Mouse (Mus musculus): ENCODE measurements around the gene Lamc3. TPM values are rescaled to one million over a fixed set of nuclear protein-coding genes. Genes with fewer than 3 reads are reported as not detected.

Gene Lamc3
- polyA plus RNA-seq, 1 experiment from 2014 or later, result 0.48 TPM

- Histone ChIP-seq H3K4me1 (replicated peaks; ENCODE audit: control insufficient read depth, insufficient read depth, low read length) (no peaks in the 10 kb centered on the region), H3K27ac (ENCODE audit: low read depth, low read length) (no peak overlapping the region), H3K9ac (ENCODE audit: low read depth, low read length) (no peak overlapping the region), H3K27me3 (replicated peaks; ENCODE audit: control insufficient read depth, insufficient read depth, low read length) (no peaks in the 10 kb centered on the region), H3K9me3 (ENCODE audit: control insufficient read depth, low read length) (no peaks in the 10 kb centered on the region), H3K4me3 (ENCODE audit: low read depth, low read length) (no peak overlapping the region), H3K4me2 (no peak overlapping the region), H3K36me3 (ENCODE audit: control insufficient read depth, insufficient read depth, low read length) (peaks cover 67% of the 10 kb centered on the region)
- DNase-seq (ENCODE audit: low spot score) (no peak), ATAC-seq (replicated peaks; ENCODE audit: low FRiP score) (no peak)
- 95% methylated on average over 1 of the region's 1 CpGs for WGBS
These were observed 100.7 kb downstream of the Lamc3 start for GRCm38 (mm10) chr2:31987774-31988173.

- no peak overlapping the region for H3K27ac ChIP-seq (ENCODE audit: low read depth, low read length)
- H3K27me3 ChIP-seq (replicated peaks; ENCODE audit: control insufficient read depth, insufficient read depth, low read length), result no peaks in the 10 kb centered on the region
- DNase-seq (ENCODE audit: low spot score), result no peak
- ATAC-seq (replicated peaks; ENCODE audit: low FRiP score), result no peak
- no peak overlapping the region for H3K4me2 ChIP-seq
- no peaks in the 10 kb centered on the region for H3K4me1 ChIP-seq (replicated peaks; ENCODE audit: control insufficient read depth, insufficient read depth, low read length)
- WGBS, result 84% methylated on average over 4 of the region's 4 CpGs
- peaks cover 58% of the 10 kb centered on the region for H3K36me3 ChIP-seq (ENCODE audit: control insufficient read depth, insufficient read depth, low read length)
- H3K4me3 ChIP-seq (ENCODE audit: low read depth, low read length), result no peak overlapping the region
- H3K9ac ChIP-seq (ENCODE audit: low read depth, low read length), result no peak overlapping the region
- no peaks in the 10 kb centered on the region for H3K9me3 ChIP-seq (ENCODE audit: control insufficient read depth, low read length)
These were observed 103.9 kb downstream of the Lamc3 start for GRCm38 (mm10) chr2:31990961-31991360.

GRCm38 (mm10) chr2:31994896-31995295, 107.8 kb downstream of the Lamc3 start:
- DNase-seq (ENCODE audit: low spot score) (no peak), ATAC-seq (replicated peaks; ENCODE audit: low FRiP score) (no peak)
- Histone ChIP-seq H3K27me3 (replicated peaks; ENCODE audit: control insufficient read depth, insufficient read depth, low read length) (no peaks in the 10 kb centered on the region), H3K27ac (ENCODE audit: low read depth, low read length) (no peak overlapping the region), H3K9me3 (ENCODE audit: control insufficient read depth, low read length) (no peaks in the 10 kb centered on the region), H3K4me3 (ENCODE audit: low read depth, low read length) (no peak overlapping the region), H3K4me2 (no peak overlapping the region), H3K4me1 (replicated peaks; ENCODE audit: control insufficient read depth, insufficient read depth, low read length) (no peaks in the 10 kb centered on the region), H3K9ac (ENCODE audit: low read depth, low read length) (no peak overlapping the region), H3K36me3 (ENCODE audit: control insufficient read depth, insufficient read depth, low read length) (peaks cover 60% of the 10 kb centered on the region)
- WGBS, result 92% methylated on average over 9 of the region's 9 CpGs

DNA sequence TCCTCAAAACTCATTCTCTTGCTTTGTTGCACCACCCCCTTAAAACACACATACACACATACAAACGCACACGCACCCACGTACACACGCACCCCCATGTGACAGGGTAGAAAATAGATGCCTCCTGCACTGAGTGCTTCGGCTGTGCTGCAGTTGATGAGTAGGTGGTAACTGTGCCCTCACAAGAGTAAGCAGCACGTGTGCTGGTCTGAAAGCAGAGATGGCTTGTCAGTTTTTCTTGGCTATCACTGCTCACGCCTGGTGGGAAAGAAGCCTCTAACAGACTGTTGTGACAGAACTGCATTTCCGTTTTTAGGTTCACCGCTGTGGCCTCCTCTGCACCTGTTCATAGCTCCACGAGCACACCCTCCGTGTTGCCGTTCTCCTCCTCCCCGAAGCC, 109.0 kb downstream of the Lamc3 start:
- no peak overlapping the region for H3K9ac ChIP-seq (ENCODE audit: low read depth, low read length)
- 95% methylated on average over 13 of the region's 13 CpGs for WGBS

More for the DNA sequence above, 109.0 kb downstream of the Lamc3 start:
- Histone ChIP-seq H3K4me1 (replicated peaks; ENCODE audit: control insufficient read depth, insufficient read depth, low read length) (no peaks in the 10 kb centered on the region), H3K4me2 (no peak overlapping the region), H3K27me3 (replicated peaks; ENCODE audit: control insufficient read depth, insufficient read depth, low read length) (no peaks in the 10 kb centered on the region), H3K36me3 (ENCODE audit: control insufficient read depth, insufficient read depth, low read length) (peaks cover 56% of the 10 kb centered on the region), H3K9me3 (ENCODE audit: control insufficient read depth, low read length) (no peaks in the 10 kb centered on the region), H3K4me3 (ENCODE audit: low read depth, low read length) (no peak overlapping the region), H3K27ac (ENCODE audit: low read depth, low read length) (no peak overlapping the region)
- DNase-seq (ENCODE audit: low spot score) (no peak), ATAC-seq (replicated peaks; ENCODE audit: low FRiP score) (no peak)

Other genes with a start within 250 kb of the Lamc3 start
- gene Prdm12, start 247.3 kb upstream of the Lamc3 start, polyA plus RNA-seq (2014; fragmentation: Nextera tagmentation; extraction: Ambion mirVana), result 0.07 TPM in 1 of 2 replicates, not detected in the other
- 86.0 and 96.1 TPM in 2 replicates for gene Exosc2, start 216.6 kb upstream of the Lamc3 start, polyA plus RNA-seq (2014; fragmentation: Nextera tagmentation; extraction: Ambion mirVana)
- gene Abl1, start 198.9 kb upstream of the Lamc3 start, polyA plus RNA-seq (2014; fragmentation: Nextera tagmentation; extraction: Ambion mirVana), result 26.7 and 28.9 TPM in 2 replicates
- 0.08 TPM in 1 of 2 replicates, not detected in the other for gene Qrfp, start 76.7 kb upstream of the Lamc3 start, polyA plus RNA-seq (2014; fragmentation: Nextera tagmentation; extraction: Ambion mirVana)
- gene Fibcd1, start 41.3 kb upstream of the Lamc3 start, polyA plus RNA-seq (2014; fragmentation: Nextera tagmentation; extraction: Ambion mirVana), result 0.04 and 0.14 TPM in 2 replicates
- gene Aif1l, start 62.8 kb downstream of the Lamc3 start, polyA plus RNA-seq (2014; fragmentation: Nextera tagmentation; extraction: Ambion mirVana), result 14.8 and 15.6 TPM in 2 replicates
- gene Nup214, start 87.1 kb downstream of the Lamc3 start, polyA plus RNA-seq (2014; fragmentation: Nextera tagmentation; extraction: Ambion mirVana), result 88.0 and 90.6 TPM in 2 replicates
- 19.2 and 19.8 TPM in 2 replicates for gene Fam78a, start 197.6 kb downstream of the Lamc3 start, polyA plus RNA-seq (2014; fragmentation: Nextera tagmentation; extraction: Ambion mirVana)
- 5.3 TPM in 2 replicates for gene Plpp7, start 208.2 kb downstream of the Lamc3 start, polyA plus RNA-seq (2014; fragmentation: Nextera tagmentation; extraction: Ambion mirVana)